Mouse (Mus musculus) CD4-positive, CD25-positive, alpha-beta regulatory T cell, adult 2 months (primary cell): ENCODE measurements around the gene Sgce.
"Not testable (repeated sequence)": the region's sequence is repeated elsewhere in the genome, so short reads cannot be mapped to it uniquely, and the experiment has no call there.

Source experiments
- DNase-seq: peaks from one replicate; pipeline ENCODE4 v3.0.0-alpha.2; 2012; ENCODE audit warnings: low read depth, low spot score

The Sgce gene

DNA sequence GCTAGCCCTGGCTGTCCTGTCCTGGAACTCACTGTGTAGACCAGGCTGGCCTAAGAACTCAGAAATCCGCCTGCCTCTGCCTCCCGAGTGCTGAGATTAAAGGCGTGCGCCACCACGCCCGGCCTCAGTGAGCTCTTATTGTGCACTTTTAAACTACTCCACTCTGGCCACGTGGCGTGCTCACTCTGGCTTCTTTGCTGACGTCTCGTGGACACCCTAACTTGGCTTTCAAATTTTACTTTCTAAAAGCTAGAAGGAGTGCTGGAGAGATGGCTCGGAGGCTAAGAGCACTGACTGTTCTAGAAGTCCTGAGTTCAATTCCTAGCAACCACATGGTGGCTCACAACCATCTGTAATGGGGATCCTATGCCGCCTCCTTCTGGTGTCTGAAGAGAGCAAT lies 93.3 kb downstream of the Sgce start:
- DNase-seq, result not testable (repeated sequence)

DNA sequence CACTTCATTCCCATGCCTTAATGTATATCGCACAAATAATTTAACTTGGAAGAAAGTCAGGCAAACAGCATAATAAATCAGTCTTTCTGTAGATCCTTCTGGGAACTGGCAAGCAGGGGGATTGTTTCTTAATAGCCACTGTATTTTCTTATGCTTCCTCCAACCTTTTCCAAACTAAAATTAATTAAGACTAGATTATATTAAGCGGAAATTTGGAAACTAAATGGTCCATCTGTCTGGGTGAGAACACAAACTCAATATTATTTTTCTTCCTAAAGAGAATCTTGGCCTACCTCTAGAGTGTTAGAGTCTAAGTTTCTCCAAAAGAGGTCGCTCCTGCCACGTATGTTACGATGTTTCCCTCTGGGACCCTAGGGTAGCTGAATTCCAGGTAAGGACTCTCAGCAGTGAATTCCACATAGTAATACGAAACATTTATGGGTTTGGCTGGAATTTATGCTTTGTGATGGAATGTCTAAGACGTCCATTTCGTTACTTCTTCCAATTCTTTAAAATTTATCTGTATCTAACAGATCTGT lies 94.3 kb downstream of the Sgce start:
- DNase-seq, result no peak

DNA sequence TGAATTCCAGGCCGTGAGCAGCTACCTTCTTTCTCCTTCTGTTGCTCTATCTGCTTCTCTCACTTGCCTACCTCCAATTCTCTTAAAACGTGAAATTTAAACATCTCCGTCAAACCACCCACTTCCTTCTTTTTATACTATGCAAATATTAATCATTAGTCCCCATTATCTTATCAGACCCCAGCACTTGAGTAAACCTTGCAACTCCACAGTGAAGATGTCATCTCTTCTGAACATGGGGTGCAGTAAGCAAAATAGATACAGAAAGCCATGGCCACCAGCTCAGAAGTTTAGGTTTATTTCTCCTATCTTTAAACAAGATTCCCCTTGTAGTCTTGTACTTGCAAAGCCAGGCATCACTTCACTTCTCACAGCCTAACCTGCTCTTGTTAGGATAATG lies 99.7 kb downstream of the Sgce start:
- DNase-seq, result no peak

DNA sequence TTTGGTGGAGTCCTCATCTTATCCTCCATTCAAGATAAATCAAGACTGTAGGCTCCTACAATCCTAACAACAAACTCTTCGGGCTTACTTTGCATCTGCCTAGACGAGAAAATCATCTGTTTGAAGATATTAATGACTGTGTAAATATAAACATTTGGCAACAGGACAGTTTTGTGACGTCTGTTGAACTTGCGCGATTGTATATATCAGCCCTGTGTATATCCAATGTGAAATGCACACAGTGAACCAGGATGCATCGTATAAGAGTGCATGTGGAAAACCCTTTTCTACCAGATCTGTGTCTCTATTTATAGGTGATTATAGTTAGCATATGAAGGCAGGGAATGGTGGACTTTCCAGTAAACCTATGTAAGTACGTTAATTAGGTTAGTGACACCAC lies 104.9 kb downstream of the Sgce start:
- DNase-seq, result no peak

DNA sequence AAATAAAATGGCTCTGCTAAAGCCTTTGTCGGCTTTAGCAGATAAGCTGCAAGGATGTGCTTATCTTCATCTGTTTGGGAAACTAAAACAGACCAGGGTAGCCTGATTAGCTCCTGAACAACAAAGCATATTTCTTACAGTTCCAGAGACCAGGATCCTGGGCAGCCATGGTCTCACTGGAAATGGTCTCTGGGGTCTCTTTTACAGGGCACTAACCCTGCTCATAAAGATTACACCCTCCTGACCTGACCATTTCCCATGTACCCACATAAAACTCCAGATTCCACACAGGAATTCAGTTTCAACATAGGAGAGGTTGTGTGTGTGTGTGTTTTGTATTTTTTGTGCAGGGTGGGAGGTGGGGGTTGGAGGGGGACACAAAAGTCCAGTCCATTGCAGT lies 112.2 kb downstream of the Sgce start:
- DNase-seq, result no peak

DNA sequence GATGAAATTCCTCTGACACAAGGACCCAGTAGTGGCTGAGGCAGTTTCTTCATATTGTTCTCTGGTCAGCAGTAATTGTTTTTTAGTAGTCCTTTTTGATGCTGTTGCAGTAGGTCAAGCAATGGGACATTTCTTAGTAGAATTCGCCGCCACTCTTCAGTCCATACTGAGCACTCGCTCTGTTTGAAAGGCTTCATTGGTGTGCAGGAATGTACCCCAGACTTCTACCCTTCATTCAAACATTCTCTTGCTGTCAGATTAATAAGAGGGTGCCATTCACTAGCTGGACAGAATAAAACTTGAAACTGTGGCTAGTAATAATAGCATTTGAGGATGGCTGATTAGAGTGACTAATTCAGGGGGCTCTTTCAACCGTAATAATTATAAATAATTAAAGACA lies 113.8 kb downstream of the Sgce start:
- DNase-seq, result no peak

DNA sequence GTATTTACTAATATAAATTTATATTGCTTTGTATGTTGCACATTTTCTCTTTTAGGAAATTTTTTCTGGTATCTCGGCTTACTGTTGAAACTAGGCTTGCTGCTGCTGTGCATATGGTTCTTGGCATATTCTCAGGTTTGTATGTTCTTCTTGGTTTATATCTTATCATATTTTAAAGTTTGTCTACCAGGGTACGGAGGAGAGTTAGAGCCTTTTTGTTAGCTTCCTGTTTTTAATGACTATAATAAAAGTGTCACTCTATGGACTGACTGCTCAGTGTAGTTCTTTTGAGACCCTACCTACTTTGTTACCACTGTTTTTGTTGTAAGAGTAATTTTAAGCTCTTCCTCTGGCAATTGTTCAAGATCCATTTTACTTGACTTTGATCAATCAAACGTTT lies 115.5 kb downstream of the Sgce start:
- DNase-seq, result no peak
